Mouse (Mus musculus): ENCODE measurements around the gene Pbx3.

DNA sequence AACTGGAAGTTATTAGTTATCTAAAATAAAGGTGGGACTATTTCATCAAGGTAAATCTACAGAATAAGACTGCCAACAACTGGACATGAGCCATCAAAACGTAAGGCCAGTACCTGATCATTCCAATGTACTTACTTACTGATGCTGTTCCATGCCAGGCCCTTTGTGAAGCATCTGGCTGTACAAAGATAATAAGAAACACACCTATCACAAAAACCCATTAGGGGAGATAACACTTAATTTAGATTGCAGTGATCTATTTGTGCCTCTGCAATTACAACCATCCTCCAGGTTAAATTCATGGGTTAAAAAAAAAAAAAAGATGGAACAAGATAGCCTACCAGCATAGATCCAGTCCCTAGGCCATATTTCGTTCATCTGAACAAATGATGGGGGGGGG, 88.7 kb downstream of the Pbx3 start:
- no peak for TF ChIP-seq POLR2A (IDR thresholded peaks at IDR 0.05; ENCODE audit: borderline replicate concordance, control insufficient read depth, low read depth, low read length)
- no peak for TF ChIP-seq CTCF (IDR thresholded peaks at IDR 0.05; ENCODE audit: control insufficient read depth, insufficient read depth, low read length)

Data from bone marrow, adult 2 months (tissue).